Mouse (Mus musculus): ENCODE measurements around the gene Slbp.
A peak's percentile ranks its signal among the peaks of the same experiment; 100 is the strongest.

The Slbp gene

GRCm38 (mm10) chr5:33628820-33629300, 23.5 kb downstream of the Slbp start:
- DNase-seq, result peak; percentile 73

- DNase-seq, result no peak
Measured at GRCm38 (mm10) chr5:33627968-33628367, 24.4 kb downstream of the Slbp start.

- no peak for DNase-seq
Measured at GRCm38 (mm10) chr5:33623766-33624165, 28.6 kb downstream of the Slbp start.

- no peak for DNase-seq
Measured at GRCm38 (mm10) chr5:33622671-33623070, 29.7 kb downstream of the Slbp start.

GRCm38 (mm10) chr5:33614391-33614790, 38.0 kb downstream of the Slbp start:
- no peak for DNase-seq

GRCm38 (mm10) chr5:33611795-33612194, 40.6 kb downstream of the Slbp start:
- DNase-seq, result no peak

- DNase-seq, result no peak
Measured at GRCm38 (mm10) chr5:33609226-33609625, 43.1 kb downstream of the Slbp start.

GRCm38 (mm10) chr5:33607434-33607833, 44.9 kb downstream of the Slbp start:
- no peak for DNase-seq

GRCm38 (mm10) chr5:33606631-33607030, 45.7 kb downstream of the Slbp start:
- DNase-seq, result no peak

GRCm38 (mm10) chr5:33605314-33605713, 47.1 kb downstream of the Slbp start:
- DNase-seq, result no peak

GRCm38 (mm10) chr5:33593620-33594019, 58.8 kb downstream of the Slbp start:
- DNase-seq, result peak; percentile 32

GRCm38 (mm10) chr5:33589221-33589888, 63.0 kb downstream of the Slbp start:
- DNase-seq, result peak; percentile 84

- no peak for DNase-seq
Measured at GRCm38 (mm10) chr5:33588066-33588465, 64.3 kb downstream of the Slbp start.

GRCm38 (mm10) chr5:33587498-33588058, 64.8 kb downstream of the Slbp start:
- DNase-seq, result no peak
